Mouse (Mus musculus) adrenal gland, postnatal 25 days (tissue): ENCODE data around the gene Znhit1. TPM values are rescaled to one million over a fixed set of nuclear protein-coding genes. Genes with fewer than 3 reads are reported as not detected.

ENCODE experiments used
- DNase-seq: peaks from one replicate; pipeline ENCODE4 v3.0.0; 2021; ENCODE audit warnings: mixed read lengths
- long read RNA-seq: library from polyadenylated mRNA; stranded (forward); transcript quantifications from one replicate; pipeline ENCODE4 v2.0.0, GENCODE M21; 2021
- total RNA-seq: library from RNA; stranded (reverse); gene quantifications from 2 replicates; pipeline ENCODE4 v1.2.3, GENCODE M21; 2021

Znhit1 gene
- total RNA-seq = 74.8 and 85.9 TPM in 2 replicates
- long read RNA-seq, transcript Znhit1-202 (5 exons, 740 nt) = minor isoform, 5 of 35 reads
- long read RNA-seq, transcript Znhit1-206 (5 exons, 1,208 nt) = major isoform, 16 of 35 reads
- long read RNA-seq, partial matches to known transcripts = 9 of 35 reads
- long read RNA-seq, other reads (novel, unspliced or antisense) = 3 of 35 reads

- DNase-seq = no peak
Observed at GRCm38 (mm10) chr5:136987934-136988271, at the start of gene Znhit1. Gene Znhit1, minus strand, starts transcription at chr5:136988021.

GRCm38 (mm10) chr5:137036211-137036610, 48.4 kb upstream of the Znhit1 start:
- DNase-seq = no peak

- peak; percentile 97 for DNase-seq
Observed at GRCm38 (mm10) chr5:137032641-137033074, 44.8 kb upstream of the Znhit1 start.

DNA sequence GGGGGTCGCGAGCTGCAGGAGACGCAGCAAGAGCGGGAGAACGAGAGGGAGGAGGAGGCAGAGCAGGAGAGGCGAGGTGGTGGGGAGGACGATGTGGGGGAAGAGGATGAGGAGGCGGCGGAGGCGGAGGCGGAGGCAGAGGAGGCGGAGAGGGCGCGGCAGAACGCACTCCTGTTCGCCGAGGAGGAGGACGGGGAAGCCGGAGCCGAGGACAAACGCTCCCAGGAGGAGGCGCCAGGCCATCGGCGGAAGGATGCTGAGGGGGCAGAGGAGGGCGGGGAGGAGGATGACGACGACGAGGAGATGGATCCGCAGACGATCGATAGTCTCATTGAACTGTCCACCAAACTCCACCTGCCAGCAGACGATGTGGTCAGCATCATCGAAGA, 44.2 kb upstream of the Znhit1 start:
- DNase-seq = no peak

GRCm38 (mm10) chr5:137031076-137032032, 43.5 kb upstream of the Znhit1 start:
- DNase-seq = peak; percentile 59

DNA sequence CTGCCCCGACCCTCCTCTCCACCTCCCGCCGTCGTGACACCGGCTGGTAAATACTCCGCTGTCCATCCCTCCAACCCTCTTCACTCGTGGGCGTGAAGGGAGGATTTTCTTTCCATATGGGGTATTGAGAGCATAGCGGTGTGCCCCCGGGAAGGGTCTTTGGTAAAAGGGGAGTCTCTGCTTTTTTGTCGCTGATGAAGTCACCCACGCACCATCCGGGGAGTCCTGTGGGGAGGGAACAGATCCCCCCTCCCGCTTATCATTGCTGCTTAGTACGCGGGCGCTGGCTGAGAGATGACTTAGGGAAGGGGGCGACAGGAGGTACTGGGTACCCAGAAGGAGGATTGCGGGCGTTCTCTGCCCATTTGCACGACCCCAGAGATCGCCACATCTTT, 42.6 kb upstream of the Znhit1 start:
- DNase-seq = no peak

DNA sequence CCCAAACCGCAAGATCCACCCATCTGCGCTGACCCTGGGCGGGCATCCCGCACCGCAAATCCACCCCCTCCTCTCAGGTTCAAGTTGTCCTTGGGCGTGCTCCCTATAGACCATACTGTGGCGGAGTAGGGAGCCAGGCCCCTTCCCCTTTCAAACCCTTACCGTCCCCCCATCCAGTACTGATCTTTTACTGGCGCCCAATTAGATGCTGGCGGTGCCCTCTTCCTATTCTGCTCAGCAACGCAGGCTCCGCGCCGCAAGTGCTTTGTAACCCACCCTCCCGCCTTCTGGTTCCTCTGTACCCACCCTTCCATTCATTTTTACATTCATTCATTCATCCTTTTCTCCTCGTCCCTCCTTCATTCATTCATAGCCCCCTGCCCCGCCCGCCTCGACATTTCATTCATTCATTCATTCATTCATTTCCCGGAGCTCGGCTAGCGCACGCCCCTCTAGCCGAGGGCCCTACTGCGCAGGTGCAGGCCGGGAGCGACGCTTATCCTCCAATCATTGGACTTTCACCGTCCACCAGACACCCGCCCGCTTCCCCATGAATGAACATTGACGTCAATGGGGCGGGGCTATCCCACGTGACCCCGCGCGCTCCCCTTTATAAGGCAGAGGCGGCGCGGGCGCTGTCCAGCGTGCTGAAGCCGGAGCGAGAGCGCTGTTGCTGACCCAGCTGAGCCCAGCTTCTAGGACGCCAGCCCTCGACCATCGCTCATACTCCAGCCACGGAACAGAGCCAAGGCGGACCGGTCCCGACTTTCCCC, 42.0 kb upstream of the Znhit1 start:
- DNase-seq = peak; percentile 97

GRCm38 (mm10) chr5:137029273-137029585, 41.4 kb upstream of the Znhit1 start:
- no peak for DNase-seq

DNA sequence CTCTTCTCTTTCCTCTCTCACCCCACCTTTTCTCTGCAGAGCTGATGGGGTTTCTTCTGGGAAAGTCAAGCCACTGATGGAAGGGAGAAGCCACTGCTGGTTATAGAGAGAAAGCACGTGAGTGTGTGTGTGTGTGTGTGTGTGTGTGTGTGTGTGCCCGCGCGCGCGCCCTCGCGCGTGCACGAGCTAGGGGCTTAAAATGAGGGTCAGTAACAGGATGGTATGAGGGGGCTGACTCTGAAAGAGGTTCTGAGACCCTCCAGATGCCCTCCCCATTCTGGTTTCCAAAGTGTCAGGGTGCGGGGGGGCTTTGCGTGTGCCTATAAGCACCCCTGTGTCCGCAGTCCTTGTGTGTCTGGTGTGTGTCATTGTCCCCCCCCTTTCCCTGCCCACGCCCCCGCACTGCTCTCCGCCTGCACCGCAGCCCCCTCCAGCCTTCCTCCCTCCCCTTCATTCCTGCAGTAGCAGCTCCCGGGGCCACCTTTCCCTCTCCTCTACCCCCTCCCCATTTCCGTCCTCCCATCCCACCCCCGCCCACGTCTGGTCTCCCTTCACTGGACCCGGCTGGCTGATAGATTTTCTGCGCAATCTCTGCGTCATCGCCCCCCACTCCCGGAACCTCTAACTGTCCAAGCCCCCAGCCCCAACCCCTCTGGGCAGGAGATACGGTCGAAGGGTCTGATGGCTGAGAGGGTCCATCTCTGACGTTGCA, 40.9 kb upstream of the Znhit1 start:
- no peak for DNase-seq

- no peak for DNase-seq
Observed at GRCm38 (mm10) chr5:137026092-137026491, 38.3 kb upstream of the Znhit1 start, which contains the start of gene Vgf. Gene Vgf, plus strand, starts transcription at chr5:137026392.

GRCm38 (mm10) chr5:137025132-137025531, 37.3 kb upstream of the Znhit1 start:
- DNase-seq = peak; percentile 84

GRCm38 (mm10) chr5:137024318-137024717, 36.5 kb upstream of the Znhit1 start:
- DNase-seq = no peak

- peak; percentile 28 for DNase-seq
Observed at GRCm38 (mm10) chr5:137015913-137016312, 28.1 kb upstream of the Znhit1 start.

GRCm38 (mm10) chr5:137012401-137012950, 24.7 kb upstream of the Znhit1 start:
- DNase-seq = no peak

GRCm38 (mm10) chr5:137009988-137010387, 22.2 kb upstream of the Znhit1 start:
- DNase-seq = peak; percentile 58

GRCm38 (mm10) chr5:137007276-137007675, 19.5 kb upstream of the Znhit1 start:
- DNase-seq = no peak

- no peak for DNase-seq
Observed at GRCm38 (mm10) chr5:137000612-137001011, 12.8 kb upstream of the Znhit1 start.

GRCm38 (mm10) chr5:136999449-136999848, 11.6 kb upstream of the Znhit1 start:
- DNase-seq = no peak

DNA sequence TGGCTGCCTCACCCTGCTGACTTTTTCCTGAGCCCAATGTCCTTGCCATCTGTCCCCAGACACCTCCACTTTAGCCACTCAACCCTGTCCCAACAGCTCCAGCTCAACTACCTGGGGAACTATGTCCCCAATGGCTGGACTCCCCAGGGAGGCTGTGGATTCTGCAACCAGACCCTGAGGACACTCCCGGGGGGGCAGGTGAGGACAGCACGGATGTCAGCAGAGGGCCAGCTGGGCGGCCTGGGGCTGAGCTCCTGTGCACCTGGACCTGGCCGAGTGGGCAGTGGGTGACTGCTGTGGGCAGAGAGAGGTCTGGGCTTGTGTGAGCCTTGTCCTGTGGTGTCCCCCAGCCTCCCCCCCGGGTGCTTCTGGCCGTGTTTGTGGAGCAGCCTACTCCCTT, 2.0 kb upstream of the Znhit1 start:
- DNase-seq = no peak

DNA sequence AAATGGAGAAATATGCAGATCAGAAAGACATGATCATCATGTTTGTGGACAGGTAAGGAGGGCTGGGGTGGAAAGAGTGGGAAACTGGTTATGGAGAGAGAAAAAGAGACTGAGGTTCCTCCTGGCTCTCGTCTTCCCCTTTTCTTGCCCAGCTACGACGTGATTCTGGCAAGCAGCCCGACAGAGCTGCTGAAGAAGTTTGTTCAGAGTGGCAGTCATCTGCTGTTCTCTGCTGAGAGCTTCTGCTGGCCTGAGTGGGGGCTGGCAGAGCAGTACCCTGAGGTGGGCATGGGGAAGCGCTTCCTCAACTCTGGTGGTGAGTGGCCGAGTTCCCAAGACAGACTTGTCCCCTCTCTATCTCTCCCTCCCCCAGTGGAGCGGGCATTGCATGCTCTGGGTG, 599 bp upstream of the Znhit1 start:
- DNase-seq = peak; percentile 35

DNA sequence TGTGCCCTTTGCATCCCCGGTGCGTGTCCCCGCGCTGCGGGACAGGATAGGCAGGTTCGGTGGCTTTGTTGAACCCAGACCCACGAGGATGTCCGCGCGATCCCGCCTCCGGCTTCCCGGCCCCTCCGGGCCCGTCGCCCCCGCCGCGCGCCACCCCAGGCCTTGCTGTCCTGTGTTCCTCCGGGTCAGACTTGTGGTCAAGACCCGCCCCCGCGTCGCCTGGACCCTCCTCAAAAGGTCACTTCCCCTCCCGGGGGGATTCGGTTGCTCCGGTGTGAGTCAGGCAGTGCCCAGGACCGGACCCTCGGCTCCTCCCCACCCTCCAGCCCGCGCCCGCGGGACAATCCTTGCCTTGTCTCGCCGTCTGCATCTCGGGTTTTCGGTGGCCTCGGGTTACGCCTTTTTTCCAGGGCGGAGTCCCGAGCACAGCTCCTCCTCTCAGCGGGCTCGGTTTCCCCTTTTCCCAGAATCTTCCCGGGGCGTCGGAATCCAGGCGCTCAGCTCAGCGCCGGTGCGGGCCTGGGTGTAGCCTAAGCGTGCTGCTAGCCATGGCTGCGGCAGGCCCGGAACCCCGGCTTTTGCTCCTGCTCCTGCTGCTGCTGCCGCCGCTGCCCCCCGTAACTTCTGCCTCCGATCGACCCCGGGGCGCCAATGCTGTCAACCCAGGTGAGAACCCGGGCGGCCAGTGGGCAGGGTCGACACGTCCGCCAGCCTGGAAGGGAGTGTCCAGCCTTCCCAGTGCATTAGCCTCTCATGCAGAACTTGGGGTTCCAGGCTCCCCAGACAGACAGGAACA, 485 bp downstream of the Znhit1 start:
- peak; percentile 81 for DNase-seq
